Mouse (Mus musculus) retina, postnatal 7 days (tissue): ENCODE data around the gene Gmps.
A peak's percentile ranks its signal among the peaks of the same experiment; 100 is the strongest.

Experiments used
- DNase-seq: peaks from one replicate; pipeline ENCODE4 v3.0.0-alpha.2; 2012; ENCODE audit warnings: low read depth, low spot score

Gmps gene

DNA sequence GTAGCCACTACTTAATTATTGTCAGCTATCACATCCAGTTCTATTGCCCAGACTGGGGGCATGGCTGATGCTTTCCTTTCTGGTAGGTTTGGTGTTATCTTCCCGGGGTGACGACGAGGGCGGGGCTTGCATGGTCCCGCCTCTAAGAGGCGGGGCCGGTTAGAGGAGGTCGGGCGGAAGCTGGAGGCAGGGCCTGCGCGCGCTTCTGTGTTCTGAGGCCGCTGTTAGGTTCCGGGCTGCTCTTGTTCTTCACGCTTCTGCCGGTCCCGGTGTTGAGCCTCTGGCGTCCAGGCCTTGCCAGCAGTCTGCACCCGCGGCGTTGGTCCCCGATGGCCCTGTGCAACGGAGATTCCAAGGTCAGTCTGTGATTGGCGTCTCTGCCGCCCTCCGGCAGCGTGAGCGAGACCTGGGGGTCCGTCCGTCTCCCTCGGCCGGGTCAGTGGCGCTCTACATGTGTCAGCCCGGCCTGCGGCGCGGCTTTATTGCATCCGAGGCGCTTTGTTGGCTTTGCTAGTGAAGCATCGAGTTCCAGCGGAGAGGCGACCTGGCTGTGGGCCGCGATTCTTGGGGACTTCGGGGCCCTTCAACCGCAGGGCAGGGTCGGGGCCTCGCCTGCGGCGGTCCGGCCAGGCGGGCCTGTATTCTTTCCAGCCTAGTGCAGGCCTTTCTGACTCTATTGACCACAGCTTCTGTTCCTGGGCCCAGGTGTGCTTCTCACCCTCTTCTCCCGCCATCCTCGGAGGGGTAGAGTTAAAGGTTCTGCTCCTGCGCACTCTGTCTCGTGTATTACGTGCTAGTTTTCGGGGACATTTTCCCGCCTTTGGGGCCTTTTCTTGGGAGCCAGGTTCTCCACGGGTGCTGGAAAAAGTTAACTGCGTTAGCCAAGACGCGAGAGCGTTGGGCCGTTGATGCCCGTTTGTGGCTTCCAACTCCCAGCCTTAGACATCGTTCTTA, at the start of gene Gmps:
TSS of gene Gmps (plus strand) at position 152 of the 954 bp plus-strand sequence.
- peak; percentile 83 for DNase-seq

DNA sequence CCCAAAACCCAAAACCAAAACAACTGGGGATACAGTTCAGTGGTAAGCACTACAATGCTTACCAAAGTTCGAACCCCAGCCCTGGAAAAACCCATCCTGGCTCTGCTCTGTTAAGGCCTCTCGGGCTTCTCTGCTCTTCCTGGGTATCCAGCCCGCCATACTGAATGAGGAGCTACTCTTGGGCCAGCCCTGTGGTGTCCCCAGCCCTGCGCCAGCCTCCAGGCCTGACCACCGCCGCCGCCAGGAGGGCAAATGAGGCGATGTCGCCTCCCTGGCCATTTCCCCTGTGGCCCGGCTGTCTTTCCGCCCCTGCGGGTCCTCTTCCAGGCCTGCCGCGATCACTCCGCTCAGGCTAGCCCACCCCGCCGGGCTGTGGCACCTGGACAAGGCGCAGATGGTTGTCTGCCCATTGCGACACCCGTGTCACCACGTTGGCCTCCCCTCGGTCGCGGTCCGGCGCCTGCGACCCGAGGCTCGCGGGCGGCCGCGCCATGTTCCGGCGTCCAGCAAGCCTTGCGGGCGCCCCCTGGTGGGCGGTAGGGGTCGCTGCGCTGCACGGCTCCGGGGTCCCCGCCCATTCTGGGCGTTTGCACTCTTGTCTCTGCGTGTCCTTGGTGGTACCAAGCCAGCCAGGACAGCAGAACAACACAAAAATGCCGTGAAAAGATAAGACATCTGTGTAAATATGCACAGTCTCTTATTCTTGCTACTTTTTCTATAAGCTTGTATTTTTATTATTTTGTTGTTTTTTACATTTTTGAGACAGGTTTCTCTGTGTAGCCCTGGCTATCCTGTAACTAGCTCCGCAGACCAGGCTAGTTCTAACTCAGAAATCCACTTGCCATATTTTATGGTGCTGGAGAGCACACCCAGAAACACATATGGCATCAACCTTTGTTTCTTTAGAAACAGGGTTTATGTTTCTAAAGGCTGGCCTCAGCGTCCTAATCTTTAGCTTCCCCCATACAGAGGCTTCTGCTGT, 46.7 kb upstream of the Gmps start, which contains the start of gene E130311K13Rik:
TSS of gene E130311K13Rik (minus strand) at position 595 of the 982 bp plus-strand sequence.
- peak; percentile 81 for DNase-seq

GRCm38 (mm10) chr3:63938928-63939327, 37.0 kb upstream of the Gmps start:
- DNase-seq: no peak

DNA sequence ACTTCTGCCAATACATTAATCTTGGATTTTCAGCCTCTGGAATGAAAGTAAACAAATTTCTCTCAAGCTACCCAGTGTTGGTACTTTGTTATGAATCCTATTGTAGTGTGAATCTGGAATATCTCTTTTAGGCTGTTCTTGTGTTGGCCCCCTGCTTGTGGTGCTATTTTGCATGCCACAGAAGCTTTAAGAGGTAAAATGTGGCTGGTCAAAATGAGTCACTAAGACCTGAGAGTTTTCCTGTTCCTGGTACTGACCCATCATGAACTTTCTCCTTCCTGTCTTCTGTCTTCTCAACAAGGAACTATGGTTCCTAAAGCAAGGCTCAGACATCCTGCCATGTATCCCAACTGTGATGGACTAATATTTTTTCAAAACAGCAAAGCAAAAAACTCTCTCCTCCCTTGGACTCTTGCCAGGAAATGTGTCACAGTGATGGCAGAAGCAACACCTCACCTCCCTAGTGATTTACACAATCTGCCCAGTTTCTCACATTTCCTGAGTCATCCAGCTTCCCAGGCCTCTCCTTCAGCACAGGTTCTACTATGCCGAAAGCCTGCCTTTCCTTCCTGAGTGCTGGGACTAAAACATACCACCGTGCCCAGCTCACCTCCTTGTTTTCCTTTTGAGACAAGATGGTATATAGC, 34.6 kb upstream of the Gmps start:
- no peak for DNase-seq

GRCm38 (mm10) chr3:63949837-63950236, 26.1 kb upstream of the Gmps start:
- DNase-seq: no peak

DNA sequence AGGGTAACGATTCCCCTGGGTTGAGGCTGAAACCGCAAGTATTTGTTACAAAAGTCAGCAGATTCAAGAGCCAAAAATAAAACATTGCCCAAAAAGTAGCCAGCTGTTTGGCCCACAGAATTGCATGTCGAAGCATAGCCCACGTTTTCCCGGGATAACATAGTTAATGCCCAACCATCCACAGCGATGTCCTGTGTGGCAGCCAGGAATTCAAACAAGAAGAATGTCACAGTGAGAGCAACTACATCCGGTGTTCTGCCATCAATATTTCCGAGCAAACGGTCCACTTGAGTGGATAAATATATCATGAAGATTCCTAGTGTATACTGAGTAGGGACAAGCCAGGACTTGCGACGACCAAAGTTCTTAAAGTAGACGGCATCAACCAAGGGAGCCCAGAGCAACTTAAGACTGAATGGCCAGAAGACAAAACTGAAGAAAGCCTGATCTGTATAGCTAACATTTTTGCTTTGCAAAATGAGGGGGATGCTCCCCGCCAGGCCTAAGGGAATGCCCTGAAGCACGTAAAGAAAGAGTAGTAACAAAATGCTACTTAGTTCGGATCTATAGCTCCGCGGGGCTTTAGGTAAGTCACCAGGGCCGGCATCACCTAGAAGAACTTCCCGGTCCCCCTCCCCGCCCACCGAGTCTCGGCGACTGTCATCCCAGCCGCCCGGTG, 12.3 kb upstream of the Gmps start:
- DNase-seq: no peak

- peak; percentile 100 for DNase-seq
Observed at GRCm38 (mm10) chr3:63964100-63964921, 11.6 kb upstream of the Gmps start, which contains the start of gene Slc33a1. TSS of gene Slc33a1 (minus strand) at chr3:63964768.

GRCm38 (mm10) chr3:63964922-63965249, 11.0 kb upstream of the Gmps start:
- no peak for DNase-seq

DNA sequence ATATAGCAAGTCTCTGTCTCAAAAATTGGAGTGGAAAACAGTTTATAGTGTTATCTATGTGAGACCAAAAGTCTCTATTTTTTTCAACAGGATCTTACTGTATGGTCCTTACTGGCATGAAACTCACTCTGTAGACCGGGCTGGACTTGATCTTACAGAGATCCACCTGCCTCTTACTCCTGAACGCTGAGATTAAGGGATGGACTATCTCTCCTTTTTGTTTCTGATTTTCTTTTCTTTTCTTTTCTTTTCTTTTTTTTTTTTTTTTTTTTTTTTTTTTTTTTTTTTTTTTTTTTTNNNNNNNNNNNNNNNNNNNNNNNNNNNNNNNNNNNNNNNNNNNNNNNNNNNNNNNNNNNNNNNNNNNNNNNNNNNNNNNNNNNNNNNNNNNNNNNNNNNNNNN, 10.0 kb upstream of the Gmps start:
- no peak for DNase-seq

DNA sequence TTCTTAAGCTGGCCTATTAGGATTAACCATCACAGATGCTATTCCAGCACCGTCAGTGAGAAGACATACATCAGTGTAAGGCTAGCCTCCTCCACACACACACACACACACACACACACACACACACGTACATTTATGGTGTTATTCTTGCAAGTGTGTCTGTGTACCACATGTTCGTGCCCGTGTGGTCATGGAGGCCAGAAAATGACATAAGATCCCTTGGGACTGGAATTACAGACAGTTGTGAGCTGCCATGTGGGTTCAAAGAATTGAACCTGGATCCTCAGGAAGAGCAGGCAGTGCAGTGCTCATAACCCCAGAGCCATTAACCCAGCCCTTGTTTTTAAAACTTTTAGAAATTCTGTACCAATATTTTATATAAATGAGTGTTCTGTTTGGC, 2.0 kb downstream of the Gmps start:
- DNase-seq: no peak

DNA sequence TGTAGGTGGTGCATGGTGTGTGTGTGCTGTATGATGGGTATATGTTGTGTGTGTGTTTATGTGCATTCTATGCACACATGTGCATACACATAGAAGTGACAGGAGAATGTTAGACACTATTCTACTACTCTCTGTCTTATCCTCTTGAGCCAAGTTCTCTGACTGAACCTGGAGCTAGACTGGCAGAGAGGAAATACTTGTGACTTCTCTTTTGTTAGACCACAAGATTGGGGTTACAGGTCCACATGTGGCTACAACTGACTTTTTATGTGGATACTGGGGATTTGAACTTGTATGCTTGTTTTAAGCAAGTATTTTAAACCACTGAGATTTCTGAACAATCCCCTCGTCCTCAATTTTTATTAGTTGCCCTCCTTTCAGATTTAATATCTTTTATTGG, 10.8 kb downstream of the Gmps start:
- DNase-seq: no peak

GRCm38 (mm10) chr3:63988722-63989440, 13.0 kb downstream of the Gmps start:
- no peak for DNase-seq

DNA sequence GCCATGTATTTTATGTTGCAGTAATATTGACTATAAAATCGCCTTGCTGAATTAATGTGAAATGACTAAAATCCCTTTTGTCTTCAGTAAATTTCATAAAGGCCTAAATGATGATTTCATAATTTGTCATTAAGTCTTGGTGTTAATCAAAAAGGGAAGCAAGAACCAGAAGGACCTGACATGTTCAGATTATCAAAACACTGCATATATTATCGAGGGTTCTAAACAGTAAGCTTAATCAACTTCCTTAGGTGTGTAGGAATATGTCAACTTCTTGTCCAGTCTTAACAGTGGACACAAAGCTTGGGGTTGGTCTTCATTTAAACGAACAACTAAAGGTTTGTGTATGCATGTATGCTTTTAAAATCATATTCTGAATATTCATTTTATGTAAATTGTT, 45.5 kb downstream of the Gmps start:
- no peak for DNase-seq

DNA sequence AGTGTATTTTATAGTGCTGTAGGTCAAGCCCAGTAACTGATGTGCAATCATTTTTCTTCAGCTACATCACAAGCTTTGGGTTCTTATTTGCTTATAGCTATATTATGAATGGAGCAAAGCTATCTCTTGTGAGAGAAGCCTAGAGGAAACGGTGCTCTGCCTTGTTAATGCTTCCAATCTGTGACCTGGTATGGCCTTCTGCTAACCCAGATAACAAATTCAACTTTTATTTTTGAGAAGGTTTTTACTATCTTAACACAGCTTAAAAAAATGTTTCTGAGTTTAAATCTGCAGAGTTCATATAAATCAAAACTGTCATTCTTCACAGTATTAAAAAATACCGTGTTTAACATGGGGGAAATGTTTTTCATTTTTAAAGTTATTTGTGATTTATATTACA, 46.0 kb downstream of the Gmps start:
- no peak for DNase-seq

- DNase-seq: no peak
Observed at GRCm38 (mm10) chr3:64029846-64030245, 53.9 kb downstream of the Gmps start.

DNA sequence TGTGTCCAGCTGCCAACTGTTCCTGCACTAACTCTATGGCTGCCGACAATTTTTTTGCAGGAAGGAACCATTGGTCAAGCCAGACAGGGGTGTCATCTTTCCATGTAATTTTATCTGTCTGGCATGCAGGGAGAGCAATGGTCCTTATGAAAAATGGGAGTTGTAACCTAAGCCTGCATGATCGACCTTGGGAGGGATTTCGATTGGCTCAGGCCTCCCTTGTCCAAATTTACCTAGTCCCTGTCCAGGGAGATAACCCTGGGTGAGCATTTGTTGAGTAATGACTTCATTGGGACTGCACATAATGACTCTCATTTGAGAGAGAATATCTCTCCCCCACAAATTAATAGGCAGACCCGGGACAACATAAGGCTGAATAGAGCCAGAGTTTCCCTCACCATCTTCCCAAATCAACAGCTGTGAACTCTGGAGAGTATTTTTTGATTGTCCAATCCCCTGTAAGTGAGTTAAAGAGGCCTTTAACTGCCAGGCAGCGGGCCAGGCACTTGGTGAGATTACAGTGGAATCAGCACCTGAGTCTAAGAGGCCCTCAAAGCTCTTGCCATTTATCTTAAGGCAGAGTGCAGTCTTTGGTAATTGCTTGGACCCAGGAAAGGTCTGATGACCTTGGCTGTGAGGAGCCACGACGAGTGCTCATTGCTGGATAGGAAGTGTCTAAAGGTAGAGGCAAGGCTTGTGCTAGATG, 62.4 kb downstream of the Gmps start:
- no peak for DNase-seq

DNA sequence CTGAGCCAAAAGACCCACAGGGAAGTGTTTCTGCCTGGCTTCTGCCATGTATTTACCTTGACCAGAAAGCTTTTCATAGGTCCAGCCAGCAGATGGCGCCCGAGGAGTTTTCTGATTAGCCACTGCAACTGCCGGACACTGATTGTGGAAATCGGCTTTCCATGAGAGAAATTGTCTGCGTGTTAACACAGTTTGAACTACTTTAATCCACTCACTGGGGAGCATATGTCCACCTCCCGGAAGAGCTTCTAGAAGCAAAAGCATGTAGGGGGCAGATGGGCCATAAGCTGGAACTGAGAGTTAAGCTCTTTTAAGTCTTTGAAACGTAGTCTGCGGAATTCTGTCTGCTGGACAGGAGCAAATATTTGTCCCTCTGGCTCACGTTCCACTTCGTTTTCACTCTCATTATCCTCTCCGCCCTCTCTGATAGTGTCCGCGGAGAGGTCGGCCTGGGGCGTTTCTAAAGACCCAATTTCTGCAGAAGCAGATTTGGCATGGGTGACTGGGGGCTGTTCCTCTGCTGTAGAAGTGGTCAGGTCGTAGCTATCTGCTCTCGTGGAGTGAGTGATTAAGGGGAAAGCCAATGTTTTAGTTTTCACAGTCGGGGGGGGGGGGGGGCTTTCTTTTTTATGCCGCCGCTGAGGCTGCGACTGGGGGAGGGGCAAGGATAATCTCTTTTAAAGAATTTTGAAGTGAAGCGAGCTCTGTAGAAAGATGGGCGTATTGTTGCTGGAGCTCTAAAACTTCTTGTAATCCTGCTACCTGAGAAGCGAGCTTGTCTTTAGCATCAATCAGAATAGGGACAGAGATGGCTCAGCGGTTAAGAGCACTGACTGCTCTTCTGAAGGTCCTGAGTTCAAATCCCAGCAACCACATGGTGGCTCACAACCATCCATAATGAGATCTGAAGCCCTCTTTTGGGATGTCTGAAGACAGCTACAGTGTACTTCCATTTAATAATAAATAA, 64.2 kb downstream of the Gmps start:
- DNase-seq: peak; percentile 91
